Mouse (Mus musculus) liver, embryonic 15.5 days (tissue): ENCODE results near the gene Gm43064. TPM values are rescaled to one million over a fixed set of nuclear protein-coding genes. Genes with fewer than 3 reads are reported as not detected.

Source experiments
- ATAC-seq: fragments of 200-750 bp; cut with Nextera tagmentation; 2 replicates; pipeline ENCODE4 v1.8.0; 2017; ENCODE audit warnings: moderate number of reproducible peaks, mild to moderate bottlenecking, moderate library complexity; ENCODE audit not compliant: insufficient read depth
- H3K27ac ChIP-seq: fragments of 300-500 bp; sonication (generic); replicated peaks from 2 replicates; pipeline ENCODE4 v1.5.1; 2015; ENCODE audit warnings: mild to moderate bottlenecking, inconsistent platforms
- H3K27me3 ChIP-seq: fragments of 300-500 bp; sonication (generic); 2 replicates; pipeline ENCODE4 v1.6.1; 2015; ENCODE audit warnings: mild to moderate bottlenecking, inconsistent platforms
- H3K36me3 ChIP-seq: fragments of 300-500 bp; sonication (generic); replicated peaks from 2 replicates; pipeline ENCODE4 v1.6.1; 2015; ENCODE audit warnings: moderate library complexity, mild to moderate bottlenecking, inconsistent platforms
- H3K4me1 ChIP-seq: fragments of 300-500 bp; sonication (generic); replicated peaks from 2 replicates; pipeline ENCODE4 v1.6.1; 2015; ENCODE audit warnings: inconsistent platforms
- H3K4me2 ChIP-seq: fragments of 300-500 bp; sonication (generic); 2 replicates; pipeline ENCODE4 v1.6.1; 2015; ENCODE audit warnings: moderate library complexity, mild to moderate bottlenecking, inconsistent platforms
- H3K4me3 ChIP-seq: fragments of 300-500 bp; sonication (generic); replicated peaks from 2 replicates; pipeline ENCODE4 v1.5.1; 2015; ENCODE audit warnings: mild to moderate bottlenecking, inconsistent platforms
- H3K9ac ChIP-seq: fragments of 300-500 bp; sonication (generic); 2 replicates; pipeline ENCODE4 v1.6.1; 2015; ENCODE audit warnings: moderate library complexity, mild to moderate bottlenecking, inconsistent platforms
- H3K9me3 ChIP-seq: fragments of 300-500 bp; sonication (generic); replicated peaks from 2 replicates; pipeline ENCODE4 v1.6.1; 2016; ENCODE audit warnings: inconsistent platforms
- whole genome bisulfite sequencing: fragments of 180-500 bp; shearing (Covaris S2); methylation state at CpG from one replicate; pipeline ENCODE4 v1.1.7; 2015; ENCODE audit warnings: mixed read lengths; ENCODE audit not compliant: insufficient replicate concordance; 5-methylcytosine and 5-hydroxymethylcytosine counted together
- polyA plus RNA-seq: library from polyadenylated mRNA; unstranded; fragments of >200 nt; fragmentation: Nextera tagmentation; extraction: Ambion mirVana; gene quantifications from 2 replicates; pipeline ENCODE4 v1.2.1, GENCODE M21; 2015

Gene Gm43064
- polyA plus RNA-seq, 1 experiment from 2014 or later = 1.1 TPM

DNA sequence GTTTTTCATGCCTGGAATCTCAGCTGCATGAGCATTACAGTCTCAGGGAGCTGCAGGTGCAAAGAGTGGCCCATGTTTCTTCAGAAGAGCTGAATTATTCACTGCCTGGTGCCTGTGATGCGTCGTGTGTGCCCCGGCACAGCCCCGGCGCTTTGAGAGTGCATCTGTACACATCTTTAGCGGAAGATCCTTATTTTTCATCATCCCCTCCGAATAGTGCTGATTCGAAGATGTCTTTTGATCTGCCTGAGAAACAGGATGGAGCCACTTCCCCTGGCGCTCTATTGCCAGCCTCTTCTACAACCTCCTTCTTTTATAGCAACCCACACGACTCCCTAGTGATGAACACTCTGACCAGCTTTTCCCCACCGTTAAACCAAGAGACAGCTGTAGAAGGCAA is 76.6 kb downstream of the Gm43064 start:
- Histone ChIP-seq H3K27me3 (no peaks in the 10 kb centered on the region), H3K4me1 (no peaks in the 10 kb centered on the region), H3K9me3 (no peaks in the 10 kb centered on the region), H3K9ac (no peak overlapping the region), H3K27ac (no peak overlapping the region), H3K36me3 (no peaks in the 10 kb centered on the region), H3K4me3 (no peak overlapping the region), H3K4me2 (no peak overlapping the region)
- ATAC-seq = no peak
- WGBS = 71% methylated on average over 11 of the region's 11 CpGs

DNA sequence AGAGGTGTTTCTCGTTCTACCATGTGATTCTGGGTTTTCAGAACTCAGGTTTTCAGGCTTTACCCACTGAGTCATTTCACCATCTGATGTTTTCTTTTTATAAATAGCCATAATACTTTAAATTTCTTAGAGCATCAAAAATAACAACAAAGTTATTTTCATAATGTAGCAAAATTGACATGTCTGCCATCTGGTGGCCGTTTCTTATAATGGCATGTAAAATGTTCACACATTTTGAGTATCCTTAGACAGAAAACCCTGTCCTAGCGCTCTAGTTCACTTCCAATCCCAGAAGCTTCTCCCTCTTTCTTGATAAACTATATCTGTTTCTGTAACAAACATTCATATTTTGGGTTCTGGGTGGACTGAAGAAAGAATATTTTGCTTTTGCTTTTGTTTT is 78.2 kb downstream of the Gm43064 start:
- Histone ChIP-seq H3K9me3 (no peaks in the 10 kb centered on the region), H3K4me1 (no peaks in the 10 kb centered on the region), H3K36me3 (no peaks in the 10 kb centered on the region), H3K4me2 (no peak overlapping the region), H3K27ac (no peak overlapping the region), H3K4me3 (no peak overlapping the region), H3K27me3 (no peaks in the 10 kb centered on the region), H3K9ac (no peak overlapping the region)
- no peak for ATAC-seq
- WGBS = 28% methylated on average over 3 of the region's 3 CpGs

Other genes with a start within 250 kb of the Gm43064 start
- 0.02 TPM in 1 of 2 replicates, not detected in the other for gene Syt6, start 234.3 kb upstream of the Gm43064 start, polyA plus RNA-seq
- 0.15 and 0.29 TPM in 2 replicates for gene Atg4a-ps, start 163.5 kb upstream of the Gm43064 start, polyA plus RNA-seq
- 2.5 and 2.8 TPM in 2 replicates for gene Olfml3, start 71.6 kb upstream of the Gm43064 start, polyA plus RNA-seq
- not detected in 2 replicates for gene Gm10964, start 70.2 kb upstream of the Gm43064 start, polyA plus RNA-seq
- 15.3 and 17.7 TPM in 2 replicates for gene Hipk1, start 18.0 kb upstream of the Gm43064 start, polyA plus RNA-seq
- 29.7 and 31.9 TPM in 2 replicates for gene Dclre1b, start 129 bp upstream of the Gm43064 start, polyA plus RNA-seq
- gene Ap4b1, start 53 bp upstream of the Gm43064 start, polyA plus RNA-seq = 13.0 and 15.4 TPM in 2 replicates
- 1.5 TPM in 2 replicates for gene Bcl2l15, start 23.0 kb downstream of the Gm43064 start, polyA plus RNA-seq
- gene Ptpn22, start 50.2 kb downstream of the Gm43064 start, polyA plus RNA-seq = 3.5 and 4.1 TPM in 2 replicates
- 3.7 and 3.8 TPM in 2 replicates for gene Rsbn1, start 104.5 kb downstream of the Gm43064 start, polyA plus RNA-seq
- gene Phtf1, start 158.5 kb downstream of the Gm43064 start, polyA plus RNA-seq = 3.9 and 4.7 TPM in 2 replicates